Mouse (Mus musculus) olfactory bulb, adult 2 months (tissue): ENCODE measurements at regions not wholly inside any gene's neighbourhood (a gene's known extent, or its start where the extent isn't known, plus 50 kb on each side); places are given as distances from the start of the nearest gene placed in this dataset.

Experiments
- H3K27ac ChIP-seq: fragments of 200-500 bp; 2 replicates; pipeline ENCODE4 v1.5.1; 2012; ENCODE audit warnings: low read depth, low read length; ENCODE audit not compliant: insufficient read depth
- H3K4me1 ChIP-seq: fragments of 200-500 bp; 2 replicates; pipeline ENCODE4 v1.6.1; 2012; ENCODE audit warnings: low read length; ENCODE audit not compliant: control insufficient read depth, insufficient read depth
- H3K4me3 ChIP-seq: fragments of 200-500 bp; 2 replicates; pipeline ENCODE4 v1.5.1; 2012; ENCODE audit warnings: mild to moderate bottlenecking, low read depth, low read length, moderate library complexity; ENCODE audit not compliant: insufficient read depth
- CTCF ChIP-seq: fragments of 200-500 bp; IDR thresholded peaks from 2 replicates; pipeline ENCODE4 v1.5.1; 2012; ENCODE audit warnings: low read depth, mild to moderate bottlenecking, low read length, moderate library complexity; ENCODE audit not compliant: insufficient read depth
- POLR2A ChIP-seq: fragments of 200-500 bp; IDR thresholded peaks from 2 replicates; pipeline ENCODE4 v1.6.1; 2012; ENCODE audit warnings: mild to moderate bottlenecking, low read depth, low read length, moderate library complexity; ENCODE audit not compliant: insufficient read depth
- WGBS: fragments of 180-500 bp; shearing (Covaris S2); methylation state at CpG from one replicate; pipeline ENCODE4 v1.1.7; 2018; 5-methylcytosine and 5-hydroxymethylcytosine counted together

DNA sequence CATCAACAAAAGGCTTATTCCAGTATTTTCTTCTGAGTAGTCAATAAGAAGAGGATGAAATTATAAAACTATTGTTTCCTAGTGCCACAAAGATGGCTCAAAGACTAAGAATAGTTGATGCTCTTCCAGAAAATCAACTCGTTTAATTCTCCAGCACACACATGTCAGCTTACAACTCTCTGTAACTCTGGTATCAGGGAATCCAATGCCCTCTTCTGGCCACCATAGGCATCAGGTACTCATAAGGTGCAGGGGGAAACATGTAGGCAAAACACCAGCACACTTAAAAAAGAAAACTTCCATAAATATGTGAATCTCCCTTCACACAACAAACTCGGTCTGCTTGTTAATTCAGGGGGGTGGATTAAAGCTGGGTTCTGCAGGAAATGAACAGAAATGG, 734.6 kb upstream of the Pou3f3 start:
- no peaks in the 10 kb centered on the region for H3K4me1 ChIP-seq
- TF ChIP-seq CTCF: no peak
- TF ChIP-seq POLR2A: no peak
- no peak overlapping the region for H3K4me3 ChIP-seq
- 55% methylated on average over 2 of the region's 2 CpGs for WGBS
- H3K27ac ChIP-seq: no peak overlapping the region

DNA sequence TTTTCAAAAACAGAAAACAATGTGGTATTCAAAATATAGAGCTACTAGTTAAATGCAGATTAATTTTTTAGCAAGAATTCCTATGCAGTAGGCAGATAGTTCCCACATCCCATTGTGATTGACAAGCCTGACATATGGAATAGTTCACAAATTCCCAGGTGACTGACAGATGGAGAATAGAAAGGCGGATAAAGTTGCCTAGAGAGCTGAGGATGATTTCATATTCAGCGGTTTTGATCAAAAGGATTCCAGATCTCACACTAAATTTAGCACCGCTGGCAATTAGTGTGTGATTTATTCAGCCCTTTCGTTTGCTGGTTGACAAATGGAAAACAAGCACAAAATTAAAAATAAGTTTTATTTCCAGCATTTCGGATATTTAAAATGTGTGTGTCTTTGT, 714.0 kb upstream of the Pou3f3 start:
- 67% methylated on average over 5 of the region's 5 CpGs for WGBS
- no peaks in the 10 kb centered on the region for H3K4me1 ChIP-seq
- no peak overlapping the region for H3K4me3 ChIP-seq
- TF ChIP-seq CTCF (no peak), POLR2A (no peak)
- H3K27ac ChIP-seq: no peak overlapping the region

DNA sequence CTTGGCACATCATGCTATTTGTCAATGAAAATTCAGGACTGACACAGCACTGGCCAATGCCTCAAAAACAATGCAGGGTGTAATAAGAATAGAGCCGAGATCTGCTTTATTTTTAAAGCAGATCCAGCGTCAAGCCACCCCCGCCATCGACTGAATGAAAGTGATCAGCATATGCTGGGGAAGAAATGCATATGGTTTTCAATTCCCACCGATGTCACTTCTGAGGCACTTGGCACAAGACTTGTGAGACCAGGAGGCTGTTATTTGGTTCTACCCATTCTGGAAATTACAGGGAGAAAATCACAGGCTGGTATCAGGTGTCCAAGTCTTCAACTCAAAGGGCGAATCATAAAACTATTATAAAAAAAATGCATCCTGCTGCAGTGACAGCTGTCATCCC, 689.3 kb upstream of the Pou3f3 start:
- TF ChIP-seq CTCF (no peak), POLR2A (no peak)
- 56% methylated on average over 6 of the region's 6 CpGs for WGBS
- H3K4me1 ChIP-seq: no peaks in the 10 kb centered on the region
- H3K27ac ChIP-seq: no peak overlapping the region
- no peak overlapping the region for H3K4me3 ChIP-seq

DNA sequence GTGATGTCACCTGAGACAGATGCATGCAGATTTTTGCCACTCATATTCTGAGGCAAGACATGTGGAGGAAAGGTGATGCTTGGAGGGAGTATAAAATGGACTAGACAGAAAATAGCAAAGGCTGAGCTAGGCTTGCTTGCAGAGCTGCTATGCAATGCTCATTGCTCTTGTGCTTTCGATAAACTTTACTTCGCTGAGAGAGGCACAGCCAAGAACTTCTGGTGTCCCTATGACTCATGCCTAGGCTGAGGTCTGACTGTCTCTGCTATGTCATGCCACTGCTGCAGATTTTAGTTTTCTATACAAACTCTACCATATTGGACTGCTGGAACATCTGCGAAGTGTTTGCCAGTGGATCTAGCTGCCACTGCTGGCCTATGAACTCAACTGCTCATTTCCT, 687.5 kb upstream of the Pou3f3 start:
- Histone ChIP-seq H3K4me3 (no peak overlapping the region), H3K4me1 (no peaks in the 10 kb centered on the region), H3K27ac (no peak overlapping the region)
- whole genome bisulfite sequencing: 95% methylated on average over 3 of the region's 3 CpGs
- TF ChIP-seq CTCF: no peak

DNA sequence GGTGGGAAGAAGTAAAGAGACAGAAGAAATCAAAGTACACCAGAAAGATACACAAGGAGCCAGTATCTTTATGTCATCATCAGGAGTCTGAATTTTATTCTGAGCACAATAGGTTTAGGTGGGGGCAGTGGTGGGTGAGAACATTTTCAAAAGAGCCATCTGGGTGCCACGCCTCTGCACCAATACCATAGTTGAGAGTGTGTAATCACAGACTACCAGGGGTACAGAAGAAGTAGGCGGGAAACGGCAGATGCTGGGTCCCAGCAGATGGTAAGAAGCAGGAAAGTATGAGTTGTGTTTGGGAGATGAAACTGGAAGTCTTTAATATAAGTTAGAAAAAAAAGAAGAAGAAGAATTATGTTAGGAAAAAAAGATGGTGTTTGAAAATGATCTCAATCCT, 682.7 kb upstream of the Pou3f3 start:
- H3K4me3 ChIP-seq: no peak overlapping the region
- H3K27ac ChIP-seq: no peak overlapping the region
- TF ChIP-seq CTCF (no peak), POLR2A (no peak)
- WGBS: 62% methylated on average over 3 of the region's 3 CpGs
- H3K4me1 ChIP-seq: no peaks in the 10 kb centered on the region

DNA sequence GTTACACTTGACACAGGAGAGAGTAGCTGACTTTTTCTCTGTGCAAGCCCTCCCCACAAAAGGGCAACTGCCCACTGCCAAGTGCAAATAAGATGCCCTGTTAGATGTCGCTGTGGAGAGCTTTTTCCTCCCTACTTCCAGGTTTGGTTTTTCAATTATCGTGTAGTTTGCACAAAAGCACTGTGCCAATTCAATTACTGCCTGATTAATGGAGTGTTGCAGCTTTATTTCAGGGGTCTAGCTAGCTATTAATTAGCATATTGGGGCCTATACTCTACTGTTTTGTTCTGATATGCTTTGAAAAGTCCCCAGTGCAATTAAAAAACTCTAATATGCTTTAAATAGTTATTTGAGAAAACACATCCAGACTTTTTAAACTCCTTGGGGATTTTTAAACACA, 676.6 kb upstream of the Pou3f3 start:
- Histone ChIP-seq H3K27ac (no peak overlapping the region), H3K4me3 (no peak overlapping the region), H3K4me1 (no peaks in the 10 kb centered on the region)
- TF ChIP-seq POLR2A (no peak), CTCF (no peak)
- WGBS: 25% methylated on average over 2 of the region's 2 CpGs

DNA sequence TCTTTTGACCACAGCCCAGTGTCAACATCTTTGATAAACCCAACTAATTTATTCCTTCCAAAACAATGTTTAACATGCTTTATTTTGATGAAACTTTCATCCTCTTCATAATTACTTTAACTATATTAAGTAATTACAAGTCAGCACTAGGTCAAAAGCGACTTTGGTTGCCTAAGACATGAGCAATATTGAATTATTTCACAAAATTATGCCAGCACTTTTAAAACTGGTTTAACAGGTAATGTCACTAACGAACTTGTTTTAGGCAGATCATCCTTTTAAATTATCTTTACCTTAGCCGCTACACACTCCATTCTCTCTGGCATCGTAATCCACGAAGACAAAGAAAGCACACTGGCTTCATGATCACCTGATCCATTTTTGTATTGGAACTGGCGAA, 669.8 kb upstream of the Pou3f3 start:
- TF ChIP-seq CTCF (no peak), POLR2A (no peak)
- WGBS: 89% methylated on average over 6 of the region's 6 CpGs
- Histone ChIP-seq H3K4me1 (no peaks in the 10 kb centered on the region), H3K27ac (no peak overlapping the region), H3K4me3 (no peak overlapping the region)

DNA sequence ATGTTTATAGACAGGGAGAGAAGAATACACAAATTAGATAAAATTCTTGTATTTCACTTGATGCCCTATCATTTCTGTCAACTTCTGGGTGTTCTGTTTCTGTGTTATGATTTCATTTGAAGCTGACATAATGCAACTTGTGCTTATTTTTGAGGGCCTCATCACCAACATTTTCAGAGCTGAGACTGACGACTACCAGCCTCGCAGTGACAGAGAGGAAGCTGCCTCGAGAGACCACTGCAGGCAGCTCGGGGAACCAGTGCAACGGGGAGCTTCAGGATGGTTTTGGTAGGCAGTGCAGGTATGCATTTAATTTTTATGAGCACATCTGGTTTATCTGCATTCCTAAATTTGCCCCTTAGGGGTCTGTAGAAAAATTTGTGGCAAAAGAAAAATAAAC, 669.1 kb upstream of the Pou3f3 start:
- no peaks in the 10 kb centered on the region for H3K4me1 ChIP-seq
- TF ChIP-seq CTCF: no peak
- TF ChIP-seq POLR2A: no peak
- H3K4me3 ChIP-seq: no peak overlapping the region
- no peak overlapping the region for H3K27ac ChIP-seq
- 79% methylated on average over 5 of the region's 5 CpGs for WGBS

DNA sequence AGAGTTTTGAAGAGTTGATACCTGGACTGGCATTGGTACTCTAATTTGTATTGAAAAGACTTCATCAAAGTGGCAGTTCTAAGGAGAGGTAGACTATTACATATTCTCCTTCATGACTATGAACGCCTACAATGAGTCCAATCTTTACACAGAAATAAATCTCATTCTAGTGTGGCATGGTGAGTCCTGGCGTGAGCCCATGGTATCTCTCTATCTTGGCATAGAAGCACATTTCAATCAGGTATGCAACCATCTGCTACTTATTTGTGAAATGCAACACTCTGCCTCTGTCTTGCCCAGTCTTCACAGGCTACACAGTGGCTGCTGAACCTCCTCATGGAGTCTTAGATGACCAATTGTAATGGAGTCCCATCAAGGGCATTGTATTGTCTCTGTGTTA, 661.8 kb upstream of the Pou3f3 start:
- WGBS: 98% methylated on average over 2 of the region's 2 CpGs

DNA sequence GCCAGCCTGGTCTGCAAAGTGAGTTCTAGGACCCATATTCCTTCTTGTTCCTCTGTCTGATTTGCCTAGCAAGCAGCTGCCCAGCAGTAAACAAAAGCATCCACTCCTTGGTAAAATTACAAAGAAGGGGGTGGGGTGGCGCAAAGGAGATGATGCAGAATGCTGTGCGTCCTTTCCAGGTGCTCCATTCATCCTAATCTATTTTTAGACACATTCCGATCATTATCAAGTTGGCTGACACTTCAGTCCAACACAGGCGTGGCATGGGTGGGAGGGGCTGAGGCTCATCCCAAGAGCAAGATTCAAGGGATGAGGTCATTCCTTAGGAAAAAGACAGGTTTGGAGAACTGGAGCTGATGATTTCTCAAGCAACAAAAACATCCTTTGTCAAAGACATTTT, 660.2 kb upstream of the Pou3f3 start:
- TF ChIP-seq CTCF: no peak
- TF ChIP-seq POLR2A: no peak
- H3K4me3 ChIP-seq: no peak overlapping the region
- no peaks in the 10 kb centered on the region for H3K4me1 ChIP-seq
- 87% methylated on average over 4 of the region's 4 CpGs for WGBS
- no peak overlapping the region for H3K27ac ChIP-seq

More for the DNA sequence above, 661.8 kb upstream of the Pou3f3 start:
- no peak for TF ChIP-seq POLR2A
- Histone ChIP-seq H3K4me1 (no peaks in the 10 kb centered on the region), H3K27ac (no peak overlapping the region), H3K4me3 (no peak overlapping the region)

DNA sequence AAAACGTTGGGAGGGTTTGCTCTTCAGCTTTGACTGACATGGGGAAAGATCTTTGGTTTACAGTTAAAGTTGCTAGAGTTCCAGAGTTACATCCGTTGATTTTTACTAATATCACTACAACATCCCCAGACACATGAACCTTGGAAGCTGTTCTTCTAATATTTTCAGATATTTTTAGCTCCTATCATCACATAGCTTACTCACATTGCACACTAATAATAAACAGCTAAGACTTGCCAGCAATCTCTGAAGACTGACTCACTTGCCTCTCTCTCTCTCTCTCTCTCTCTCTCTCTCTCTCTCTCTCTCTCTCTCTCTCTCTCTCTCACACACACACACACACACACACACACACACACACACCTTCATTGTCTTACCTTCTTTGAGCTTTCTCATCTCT, 654.0 kb upstream of the Pou3f3 start:
- WGBS: 66% methylated on average over 2 of the region's 2 CpGs
- TF ChIP-seq POLR2A: no peak
- Histone ChIP-seq H3K4me1 (no peaks in the 10 kb centered on the region), H3K27ac (no peak overlapping the region), H3K4me3 (no peak overlapping the region)

DNA sequence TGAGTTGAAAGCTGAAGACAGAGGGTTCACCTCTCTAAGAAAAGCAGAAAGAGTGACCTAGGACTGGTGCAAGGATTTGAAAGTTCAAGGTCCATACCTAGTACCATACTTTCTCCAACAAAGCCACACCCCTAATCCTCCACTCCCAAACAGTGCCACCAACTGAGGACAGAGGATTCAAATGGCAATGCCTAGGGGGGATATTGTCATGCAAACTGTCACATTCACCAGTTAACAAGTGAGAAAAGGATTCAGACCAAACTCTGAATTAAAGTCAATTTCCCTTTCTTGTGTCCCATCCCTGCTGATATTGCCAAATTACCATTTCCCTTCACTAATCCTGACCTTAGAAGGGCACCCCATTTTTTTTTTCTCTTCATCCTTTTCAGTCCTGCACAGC, 637.1 kb upstream of the Pou3f3 start:
- H3K27ac ChIP-seq: no peak overlapping the region
- H3K4me1 ChIP-seq: no peaks in the 10 kb centered on the region
- TF ChIP-seq CTCF: no peak
- no peak for TF ChIP-seq POLR2A
- no peak overlapping the region for H3K4me3 ChIP-seq
